Mouse (Mus musculus) thymus, adult 2 months (tissue): ENCODE results near the gene Gm43191. TPM values are rescaled to one million over a fixed set of nuclear protein-coding genes. Genes with fewer than 3 reads are reported as not detected.

ENCODE experiments used
- DNase-seq: peaks from one replicate; pipeline ENCODE4 v3.0.0; 2021
- H3K27ac ChIP-seq: fragments of 200-500 bp; 2 replicates; pipeline ENCODE4 v1.5.1; 2012; ENCODE audit warnings: low read length, control low read depth; ENCODE audit not compliant: control insufficient read depth, insufficient read depth
- H3K27me3 ChIP-seq: fragments of 200-500 bp; 2 replicates; pipeline ENCODE4 v1.6.1; 2012; ENCODE audit warnings: mild to moderate bottlenecking, low read length, moderate library complexity, mixed read lengths; ENCODE audit not compliant: control insufficient read depth, insufficient read depth
- H3K36me3 ChIP-seq: fragments of 200-500 bp; 2 replicates; pipeline ENCODE4 v1.6.1; 2012; ENCODE audit warnings: mild to moderate bottlenecking, low read length, moderate library complexity; ENCODE audit not compliant: control insufficient read depth, insufficient read depth
- H3K4me1 ChIP-seq: fragments of 200-500 bp; replicated peaks from 2 replicates; pipeline ENCODE4 v1.6.1; 2012; ENCODE audit warnings: low read length; ENCODE audit not compliant: control insufficient read depth, insufficient read depth
- H3K4me3 ChIP-seq: fragments of 200-500 bp; 2 replicates; pipeline ENCODE4 v1.5.1; 2012; ENCODE audit warnings: mild to moderate bottlenecking, low read length, control low read depth, moderate library complexity; ENCODE audit not compliant: control insufficient read depth, insufficient read depth
- CTCF ChIP-seq: fragments of 200-500 bp; IDR thresholded peaks from 2 replicates; pipeline ENCODE4 v1.5.1; 2012; ENCODE audit warnings: mild to moderate bottlenecking, control low read depth, low read length, moderate library complexity, borderline replicate concordance; ENCODE audit not compliant: control insufficient read depth, poor library complexity, insufficient read depth; ENCODE audit errors: extremely low read depth
- POLR2A ChIP-seq: fragments of 200-500 bp; IDR thresholded peaks from 2 replicates; pipeline ENCODE4 v1.6.1; 2012; ENCODE audit warnings: mild to moderate bottlenecking, low read length, control low read depth, moderate library complexity; ENCODE audit not compliant: control insufficient read depth, poor library complexity, insufficient read depth; ENCODE audit errors: extremely low read depth
- WGBS: fragments of 180-500 bp; shearing (Covaris S2); methylation state at CpG from one replicate; pipeline ENCODE4 v1.1.7; 2018; 5-methylcytosine and 5-hydroxymethylcytosine counted together
- polyA plus RNA-seq: library from polyadenylated mRNA; depleted of rRNA; stranded (reverse); fragments of >200 nt; gene quantifications from 2 replicates; pipeline ENCODE4 v1.2.3, GENCODE M21; 2012

The Gm43191 gene
- polyA plus RNA-seq, 1 experiment = not detected

DNA sequence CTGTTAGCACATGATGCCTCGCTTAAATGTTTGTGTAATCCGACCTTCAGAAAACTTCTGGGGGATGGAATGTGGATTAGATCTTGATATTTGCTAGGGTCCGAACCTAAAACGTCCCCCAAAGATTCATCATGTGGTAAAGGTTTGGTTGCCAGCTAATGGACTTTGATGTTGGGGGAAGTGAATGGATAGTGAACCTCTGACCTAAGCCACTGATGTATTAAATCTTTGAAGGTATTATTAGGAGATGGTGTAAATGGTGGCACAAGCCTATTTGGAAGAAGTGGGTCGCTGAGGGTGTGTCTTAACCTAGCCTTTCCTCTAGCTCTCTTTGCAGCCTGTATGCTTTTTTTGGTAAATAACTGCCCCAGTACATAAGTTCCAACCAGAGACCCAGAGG is 32.0 kb upstream of the Gm43191 start:
- DNase-seq = no peak
- no peak overlapping the region for H3K27ac ChIP-seq
- 50% methylated on average over 5 of the region's 5 CpGs for WGBS
- H3K4me3 ChIP-seq = no peak overlapping the region
- H3K36me3 ChIP-seq = no peaks in the 10 kb centered on the region
- TF ChIP-seq POLR2A (no peak), CTCF (no peak)
- H3K27me3 ChIP-seq = no peaks in the 10 kb centered on the region
- peaks cover 4% of the 10 kb centered on the region for H3K4me1 ChIP-seq

GRCm38 (mm10) chr3:116712436-116712881 is 31.4 kb upstream of the Gm43191 start, which contains the start of gene Slc35a3:
Gene Slc35a3, minus strand, starts transcription at chr3:116712831.
- no peak for DNase-seq
- Histone ChIP-seq H3K27ac (no peak within 1 kb of the TSS), H3K27me3 (no peaks in the 10 kb centered on the region), H3K4me3 (peak within 1 kb of the TSS; percentile 62), H3K36me3 (no peaks in the 10 kb centered on the region), H3K4me1 (peaks cover 4% of the 10 kb centered on the region)
- 6% methylated on average over 8 of the region's 8 CpGs for WGBS
- TF ChIP-seq POLR2A (no peak), CTCF (no peak)

DNA sequence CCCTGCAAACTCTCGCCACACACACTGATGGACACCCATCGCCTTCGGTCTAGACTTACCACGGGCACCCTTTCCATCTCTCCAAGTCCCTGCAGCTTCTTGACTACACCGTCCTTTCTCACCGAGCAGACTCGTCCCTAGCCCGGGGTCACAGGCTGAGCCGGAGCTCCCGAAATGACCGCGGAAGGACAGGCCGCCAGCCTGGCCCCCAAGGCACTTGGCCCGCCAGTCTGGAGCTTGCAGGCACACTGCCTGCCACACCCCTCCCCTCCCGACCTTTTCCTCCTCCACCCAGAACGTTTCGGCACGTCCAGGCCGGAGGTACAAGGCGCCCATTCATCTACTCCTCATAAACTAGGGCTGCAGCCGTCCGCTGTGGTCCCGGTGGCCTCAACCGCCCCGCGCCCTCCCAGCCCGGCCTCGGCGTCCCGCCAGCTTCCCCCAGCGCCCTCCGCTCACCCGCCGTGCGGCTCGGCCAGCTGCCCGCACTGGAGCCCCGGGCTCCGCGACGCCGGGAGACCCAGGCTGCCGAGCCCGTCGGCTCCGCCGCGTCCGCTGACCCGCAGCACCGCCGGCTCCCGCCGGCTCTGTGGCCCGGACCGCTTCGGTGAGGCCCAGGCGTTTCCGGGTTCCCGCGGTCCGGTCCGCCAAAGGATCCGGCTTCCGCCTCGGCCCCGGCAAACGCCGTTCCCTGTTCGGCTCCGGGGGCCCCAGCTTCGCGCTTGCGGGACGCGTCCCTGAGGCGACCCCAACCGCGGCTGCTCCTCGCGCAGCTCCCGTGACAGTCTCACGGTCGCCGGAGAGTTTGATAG is 30.8 kb upstream of the Gm43191 start:
- Histone ChIP-seq H3K27ac (no peak overlapping the region), H3K27me3 (no peaks in the 10 kb centered on the region), H3K4me1 (peaks cover 4% of the 10 kb centered on the region), H3K4me3 (peak overlapping the region; percentile 62), H3K36me3 (no peaks in the 10 kb centered on the region)
- WGBS = under 1% methylated on average over 85 of the region's 85 CpGs
- TF ChIP-seq POLR2A = peak; percentile 51; the same call in 1 of the 2 replicates
- TF ChIP-seq CTCF = 0 out of 2 replicates have a peak, but pooled peaks have one; percentile 32
- DNase-seq = peak; percentile 65

DNA sequence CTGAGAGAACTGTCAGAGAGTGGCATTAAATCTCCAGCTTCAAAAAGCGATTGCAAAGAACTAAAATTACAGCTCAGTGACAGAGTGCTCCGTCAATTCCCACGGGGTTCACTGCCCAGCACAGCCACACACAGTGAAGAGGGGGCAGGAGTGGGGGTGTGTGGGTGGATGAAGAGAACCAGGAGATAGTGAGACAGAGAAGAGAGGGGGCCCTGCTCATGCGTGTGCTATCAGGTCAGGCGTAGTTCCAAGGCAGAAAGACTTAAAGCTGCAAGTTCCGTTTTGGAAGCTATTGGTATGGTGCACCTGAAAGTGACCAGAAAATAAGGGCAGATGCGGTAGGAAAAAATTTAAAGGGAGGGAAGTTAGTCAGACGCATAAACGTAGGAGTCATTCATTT is 29.9 kb upstream of the Gm43191 start:
- no peak overlapping the region for H3K27ac ChIP-seq
- WGBS = 52% methylated on average over 9 of the region's 9 CpGs
- DNase-seq = no peak
- H3K27me3 ChIP-seq = no peaks in the 10 kb centered on the region
- peaks cover 4% of the 10 kb centered on the region for H3K4me1 ChIP-seq
- no peak overlapping the region for H3K4me3 ChIP-seq
- TF ChIP-seq POLR2A (no peak), CTCF (no peak)
- H3K36me3 ChIP-seq = no peaks in the 10 kb centered on the region

DNA sequence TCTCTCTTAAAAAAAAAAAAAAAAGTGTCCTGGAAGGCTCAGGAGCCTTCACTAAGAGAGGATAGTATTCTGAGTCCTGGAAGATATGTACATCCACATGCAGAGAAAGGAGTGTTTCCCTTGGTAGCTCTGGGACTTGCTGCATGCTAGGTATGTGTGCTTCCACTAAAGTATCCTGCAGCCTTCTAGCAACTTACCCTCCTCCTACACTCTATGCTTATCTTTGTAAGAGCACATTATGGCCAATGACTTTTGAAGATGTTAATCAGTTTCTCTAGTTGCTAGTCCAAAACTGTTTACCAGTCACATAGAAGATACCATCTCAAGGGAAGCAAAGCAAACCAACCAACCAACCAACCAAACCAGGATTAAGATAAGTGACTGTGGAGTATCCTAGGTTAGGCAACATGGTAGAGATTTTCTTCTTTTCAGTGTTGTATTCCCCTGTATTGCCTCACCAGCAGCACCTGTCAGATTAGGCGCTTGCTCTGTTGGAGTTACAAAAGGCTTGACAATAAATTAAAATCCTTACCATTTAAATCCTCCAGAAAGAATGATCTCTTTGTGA is 24.7 kb upstream of the Gm43191 start:
- Histone ChIP-seq H3K27me3 (no peaks in the 10 kb centered on the region), H3K36me3 (no peaks in the 10 kb centered on the region), H3K4me1 (no peaks in the 10 kb centered on the region), H3K27ac (no peak overlapping the region), H3K4me3 (no peak overlapping the region)
- no peak for TF ChIP-seq POLR2A
- TF ChIP-seq CTCF = no peak
- no peak for DNase-seq
- 97% methylated on average over 1 of the region's 1 CpGs for WGBS

DNA sequence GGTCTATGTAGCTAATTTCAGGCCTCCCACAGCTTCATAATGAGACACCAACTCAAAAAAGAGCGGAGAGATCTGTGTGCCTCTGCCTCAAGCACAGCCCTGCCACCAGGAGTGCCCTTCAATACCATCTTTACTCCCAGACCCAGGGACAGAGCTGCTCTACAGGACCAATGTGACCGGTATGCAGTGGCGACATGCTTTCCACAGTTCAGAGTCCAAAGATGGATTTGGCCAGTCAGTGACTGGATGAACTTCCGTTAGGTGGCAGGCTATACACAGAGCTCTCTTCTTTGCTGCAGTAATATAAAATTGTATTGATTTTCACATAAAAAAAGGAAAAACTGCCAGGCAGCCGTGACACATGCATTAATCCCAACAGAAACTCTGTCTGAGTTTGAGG is 22.8 kb upstream of the Gm43191 start:
- no peak for TF ChIP-seq CTCF
- no peak for TF ChIP-seq POLR2A
- no peak overlapping the region for H3K4me3 ChIP-seq
- H3K27ac ChIP-seq = no peak overlapping the region
- DNase-seq = no peak
- no peaks in the 10 kb centered on the region for H3K27me3 ChIP-seq
- WGBS = over 99% methylated on average over 5 of the region's 5 CpGs
- no peaks in the 10 kb centered on the region for H3K4me1 ChIP-seq
- no peaks in the 10 kb centered on the region for H3K36me3 ChIP-seq
